Mouse (Mus musculus) bone marrow, adult 2 months (tissue): Measurements from ENCODE around the gene Ppfia1.

Source experiments
- CTCF ChIP-seq: fragments of 200-500 bp; IDR thresholded peaks from 2 replicates; pipeline ENCODE4 v1.5.1; 2011; ENCODE audit warnings: low read length, control low read depth; ENCODE audit not compliant: control insufficient read depth, insufficient read depth
- POLR2A ChIP-seq: fragments of 200-500 bp; IDR thresholded peaks from 2 replicates; pipeline ENCODE4 v1.6.1; 2011; ENCODE audit warnings: low read depth, mild to moderate bottlenecking, control low read depth, low read length, borderline replicate concordance; ENCODE audit not compliant: control insufficient read depth

GRCm38 (mm10) chr7:144447146-144447545 is 106.4 kb downstream of the Ppfia1 start:
- TF ChIP-seq CTCF (no peak), POLR2A (no peak)
